Mouse (Mus musculus): Measurements from ENCODE around the gene Sgo1.

- TF ChIP-seq CTCF (conservative IDR thresholded peaks at IDR 0.05; ENCODE audit: insufficient read depth, insufficient read length, low read depth, low read length), result no peak
- no peak for TF ChIP-seq POLR2A (IDR thresholded peaks at IDR 0.05; ENCODE audit: low read depth, low read length)
Observed at GRCm38 (mm10) chr17:53656369-53656860, 32.7 kb downstream of the Sgo1 start.

Data from kidney, adult 2 months (tissue).